Mouse (Mus musculus) heart, postnatal 0 days (tissue): ENCODE measurements around the gene Emg1.

ENCODE experiments used
- CTCF ChIP-seq: IDR thresholded peaks from 2 replicates; pipeline ENCODE4 v1.5.1; 2016; ENCODE audit warnings: antibody characterized with exemption, control low read depth, low read depth
- EP300 ChIP-seq: IDR thresholded peaks from 2 replicates; pipeline ENCODE4 v1.6.1; 2016; ENCODE audit warnings: antibody characterized with exemption, low read depth

DNA sequence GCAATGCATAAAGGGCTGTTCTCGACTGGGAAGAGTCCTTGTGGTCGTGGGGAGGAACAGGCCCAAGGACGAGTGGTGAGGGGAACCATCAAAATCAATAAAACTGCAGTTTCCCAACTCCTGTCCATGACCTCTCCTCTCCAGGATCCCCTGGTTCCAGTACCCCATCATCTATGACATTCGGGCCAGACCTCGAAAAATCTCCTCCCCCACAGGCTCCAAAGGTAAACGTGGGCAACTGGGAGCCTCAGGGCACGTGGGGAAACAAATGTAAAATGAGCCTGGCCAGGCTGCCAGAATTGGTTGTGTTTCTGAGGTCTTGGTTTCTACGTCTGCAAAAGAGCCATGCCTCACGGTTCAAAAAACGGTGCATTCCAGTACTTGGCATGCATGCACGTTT, 940 bp upstream of the Emg1 start:
- no peak for TF ChIP-seq CTCF
- no peak for TF ChIP-seq EP300
